Mouse (Mus musculus): Measurements from ENCODE around the gene Cd164l2. TPM values are rescaled to one million over a fixed set of nuclear protein-coding genes. Genes with fewer than 3 reads are reported as not detected.

Cd164l2 gene
- polyA plus RNA-seq, 2 experiments: 0.06 TPM; not detected in 1

DNA sequence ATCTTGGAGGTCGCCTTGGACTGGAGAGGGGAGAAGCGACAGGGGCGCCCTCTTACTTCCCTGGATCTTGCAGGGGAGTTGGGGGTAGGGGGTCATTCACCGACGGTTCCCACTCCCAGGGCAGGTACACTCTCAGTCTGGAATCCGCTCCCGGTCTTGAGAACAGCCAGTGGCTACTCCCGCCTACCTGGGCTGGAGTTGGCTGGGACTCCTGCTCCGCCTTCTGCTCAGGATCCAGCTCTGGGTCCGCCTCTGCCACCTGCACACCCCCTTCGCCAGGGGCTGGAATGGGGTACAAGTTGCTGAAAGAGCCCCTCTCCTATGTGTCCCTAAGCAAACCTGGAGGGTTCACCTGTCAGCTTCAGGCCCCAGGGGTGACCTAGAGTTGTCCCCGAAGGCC lies 45.3 kb downstream of the Cd164l2 start:
- H3K9ac ChIP-seq (replicated peaks): no peak overlapping the region
- H3K27me3 ChIP-seq (ENCODE audit: control insufficient read depth, insufficient read depth, low read length): peaks cover 9% of the 10 kb centered on the region
- no peak overlapping the region for H3K27ac ChIP-seq
- WGBS (ENCODE audit: insufficient replicate concordance): 42% methylated on average over 12 of the region's 12 CpGs
- H3K36me3 ChIP-seq (replicated peaks; ENCODE audit: control insufficient read depth, insufficient read depth, low read depth): no peaks in the 10 kb centered on the region
- no peak for TF ChIP-seq EP300 (IDR thresholded peaks at IDR 0.05; ENCODE audit: low read depth)
- no peak for TF ChIP-seq CTCF (IDR thresholded peaks at IDR 0.05; ENCODE audit: low read depth)
- H3K4me1 ChIP-seq (replicated peaks; ENCODE audit: control insufficient read depth in 2 of 2, insufficient read depth in 2 of 2, low read length in 1 of 2): no peaks in the 10 kb centered on the region
- H3K4me2 ChIP-seq (ENCODE audit: low read depth): no peak overlapping the region
- no peaks in the 10 kb centered on the region for H3K9me3 ChIP-seq (ENCODE audit: control insufficient read depth, low read length)
- DNase-seq (ENCODE audit: low read depth in 3 of 3, low spot score in 3 of 3) (no peak), ATAC-seq (ENCODE audit: insufficient read depth) (no peak)
- H3K4me3 ChIP-seq (ENCODE audit: insufficient read depth in 1 of 2, low read depth in 2 of 2, low read length in 2 of 2): no peak overlapping the region

DNA sequence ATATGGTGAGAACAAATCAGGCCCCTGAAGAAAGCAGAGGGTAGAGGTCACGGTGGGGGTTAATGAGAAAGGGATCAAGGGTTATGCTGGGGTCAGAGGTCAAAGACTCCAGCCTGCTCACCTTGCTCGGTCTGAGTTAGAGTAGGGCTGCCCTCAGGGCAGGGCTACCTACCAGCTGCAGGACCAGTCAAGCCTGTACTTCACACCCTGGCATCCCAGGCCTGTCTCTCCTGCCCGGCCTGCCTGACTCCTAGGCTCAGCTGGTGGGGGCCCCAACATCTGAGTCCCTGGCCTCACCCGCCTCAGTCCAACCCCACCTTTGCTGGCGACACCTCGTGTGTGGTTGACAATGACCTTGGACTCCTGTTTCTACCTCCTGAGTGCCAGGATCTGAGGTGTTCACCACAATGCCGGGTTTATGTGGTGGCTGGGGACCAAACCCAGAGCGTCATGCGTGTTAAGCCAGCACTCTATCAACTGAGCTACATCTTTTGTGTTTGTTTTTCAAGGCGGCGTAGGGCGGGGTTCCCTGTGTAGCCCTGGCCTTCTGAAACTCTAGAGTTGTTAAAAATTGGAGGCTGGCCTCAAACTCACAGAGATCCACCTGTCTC lies 46.0 kb downstream of the Cd164l2 start:
- H3K9me3 ChIP-seq (ENCODE audit: control insufficient read depth, low read length): no peaks in the 10 kb centered on the region
- 68% methylated on average over 12 of the region's 12 CpGs for WGBS (ENCODE audit: insufficient replicate concordance)
- no peak overlapping the region for H3K4me2 ChIP-seq (ENCODE audit: low read depth)
- DNase-seq (ENCODE audit: low read depth in 3 of 3, low spot score in 3 of 3): no peak
- H3K4me3 ChIP-seq (ENCODE audit: insufficient read depth in 1 of 2, low read depth in 2 of 2, low read length in 2 of 2): no peak overlapping the region
- TF ChIP-seq EP300 (IDR thresholded peaks at IDR 0.05; ENCODE audit: low read depth): no peak
- no peak for TF ChIP-seq CTCF (IDR thresholded peaks at IDR 0.05; ENCODE audit: low read depth)
- no peak overlapping the region for H3K9ac ChIP-seq (replicated peaks)
- H3K27ac ChIP-seq: no peak overlapping the region
- ATAC-seq (ENCODE audit: insufficient read depth): no peak
- peaks cover 9% of the 10 kb centered on the region for H3K27me3 ChIP-seq (ENCODE audit: control insufficient read depth, insufficient read depth, low read length)
- H3K36me3 ChIP-seq (replicated peaks; ENCODE audit: control insufficient read depth, insufficient read depth, low read depth): no peaks in the 10 kb centered on the region
- H3K4me1 ChIP-seq (replicated peaks; ENCODE audit: control insufficient read depth in 2 of 2, insufficient read depth in 2 of 2, low read length in 1 of 2): no peaks in the 10 kb centered on the region; a peak in 1 of 4 replicates

DNA sequence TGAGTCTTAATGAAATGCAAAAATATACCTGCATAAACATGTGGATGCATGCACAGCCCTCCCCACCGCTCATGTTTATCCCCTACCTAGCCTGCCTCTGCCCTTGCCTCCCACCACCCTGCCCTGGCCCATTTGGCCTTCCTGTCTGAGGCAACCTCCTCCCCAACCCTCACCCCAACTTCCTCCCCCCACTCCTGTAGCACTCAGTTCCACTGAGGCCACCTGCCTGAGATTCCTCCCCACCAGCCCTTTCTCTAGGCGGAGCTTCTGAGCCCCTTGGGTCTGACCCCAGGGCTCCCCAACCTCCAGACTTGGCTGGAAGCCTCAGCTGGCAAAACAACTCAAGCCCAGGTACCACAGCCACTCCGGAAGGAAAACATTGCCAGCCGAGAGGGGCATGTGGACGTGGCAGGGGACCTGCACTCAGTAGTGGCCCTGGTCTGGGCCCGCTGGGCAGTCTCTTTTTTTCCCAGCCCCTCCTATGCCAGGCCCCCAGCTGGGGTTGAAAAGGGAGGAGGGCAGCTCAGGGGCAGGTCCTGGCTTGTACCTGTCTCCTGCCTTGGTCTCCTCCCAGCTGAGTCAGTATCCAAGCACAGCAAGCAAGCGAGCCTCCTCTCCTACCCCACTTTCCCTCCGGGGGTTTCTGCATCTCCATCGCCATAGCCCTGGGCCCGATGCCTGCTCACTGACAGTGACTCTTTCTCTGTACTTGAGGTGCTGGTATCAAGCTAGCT lies 49.9 kb downstream of the Cd164l2 start:
- ATAC-seq (ENCODE audit: insufficient read depth) (no peak), DNase-seq (ENCODE audit: low read depth in 3 of 3, low spot score in 3 of 3) (no peak)
- H3K4me1 ChIP-seq (replicated peaks; ENCODE audit: control insufficient read depth in 2 of 2, insufficient read depth in 2 of 2, low read length in 1 of 2): no peaks in the 10 kb centered on the region; a peak in 1 of 4 replicates
- H3K9me3 ChIP-seq (ENCODE audit: control insufficient read depth, low read length): no peaks in the 10 kb centered on the region
- TF ChIP-seq EP300 (IDR thresholded peaks at IDR 0.05; ENCODE audit: low read depth): no peak
- TF ChIP-seq CTCF (IDR thresholded peaks at IDR 0.05; ENCODE audit: low read depth): no peak
- no peak overlapping the region for H3K27ac ChIP-seq
- WGBS (ENCODE audit: insufficient replicate concordance): 47% methylated on average over 10 of the region's 10 CpGs
- H3K9ac ChIP-seq (replicated peaks): no peak overlapping the region
- peaks cover 3% of the 10 kb centered on the region for H3K27me3 ChIP-seq (ENCODE audit: control insufficient read depth, insufficient read depth, low read length)
- peaks cover 9% of the 10 kb centered on the region for H3K36me3 ChIP-seq (replicated peaks; ENCODE audit: control insufficient read depth, insufficient read depth, low read depth)
- no peak overlapping the region for H3K4me2 ChIP-seq (ENCODE audit: low read depth)
- no peak overlapping the region for H3K4me3 ChIP-seq (ENCODE audit: insufficient read depth in 1 of 2, low read depth in 2 of 2, low read length in 2 of 2)

DNA sequence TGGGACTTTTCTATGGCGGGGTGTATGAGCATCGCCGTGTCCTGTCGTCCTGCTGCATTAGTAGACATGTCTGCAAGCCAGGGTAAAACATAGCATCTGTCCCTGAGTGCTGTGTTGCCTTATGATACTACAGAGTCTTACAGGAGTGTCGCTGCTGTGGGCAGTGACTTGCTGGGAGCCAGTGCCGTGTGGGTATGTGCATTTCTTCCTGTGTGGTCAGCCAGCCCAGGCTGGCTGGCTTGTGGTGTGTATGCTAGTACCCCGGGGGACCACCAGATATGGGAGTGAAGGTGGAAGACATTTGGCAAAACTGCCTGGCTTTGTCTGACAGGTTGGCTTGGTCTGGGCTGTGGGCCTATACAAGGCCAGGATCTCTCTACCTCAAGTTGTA lies 50.4 kb downstream of the Cd164l2 start:
- H3K4me3 ChIP-seq (ENCODE audit: insufficient read depth in 1 of 2, low read depth in 2 of 2, low read length in 2 of 2): no peak overlapping the region
- no peaks in the 10 kb centered on the region for H3K9me3 ChIP-seq (ENCODE audit: control insufficient read depth, low read length)
- TF ChIP-seq EP300 (IDR thresholded peaks at IDR 0.05; ENCODE audit: low read depth): no peak
- no peak for TF ChIP-seq CTCF (IDR thresholded peaks at IDR 0.05; ENCODE audit: low read depth)
- peaks cover 14% of the 10 kb centered on the region for H3K36me3 ChIP-seq (replicated peaks; ENCODE audit: control insufficient read depth, insufficient read depth, low read depth)
- WGBS (ENCODE audit: insufficient replicate concordance): 45% methylated on average over 7 of the region's 7 CpGs
- no peak overlapping the region for H3K9ac ChIP-seq (replicated peaks)
- DNase-seq (ENCODE audit: low read depth in 3 of 3, low spot score in 3 of 3) (no peak), ATAC-seq (ENCODE audit: insufficient read depth) (no peak)
- H3K27ac ChIP-seq: no peak overlapping the region
- H3K4me1 ChIP-seq (replicated peaks; ENCODE audit: control insufficient read depth in 2 of 2, insufficient read depth in 2 of 2, low read length in 1 of 2): no peaks in the 10 kb centered on the region; a peak in 1 of 4 replicates
- H3K4me2 ChIP-seq (ENCODE audit: low read depth): no peak overlapping the region
- no peaks in the 10 kb centered on the region; the same call in 1 of the 2 replicates for H3K27me3 ChIP-seq (ENCODE audit: control insufficient read depth, insufficient read depth, low read length)

DNA sequence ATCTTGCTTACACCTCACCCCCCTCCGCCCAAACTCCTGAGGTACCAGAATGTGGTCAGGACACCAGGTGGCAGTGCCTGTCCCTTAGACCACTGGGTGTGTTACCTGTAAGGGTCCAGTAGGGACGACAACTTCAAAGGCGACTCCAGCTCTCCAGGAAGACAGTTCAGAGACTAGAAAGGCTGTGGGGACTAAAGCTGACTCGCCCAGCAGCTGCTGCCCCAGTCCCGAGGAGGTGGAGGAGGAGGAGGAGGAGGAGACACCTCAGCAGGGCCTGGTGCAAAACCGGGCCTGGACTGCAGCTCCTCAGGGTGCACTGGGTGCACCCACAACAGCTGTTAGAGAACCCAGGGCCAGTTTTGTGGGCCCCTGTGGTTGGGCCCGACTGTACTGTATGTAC lies 51.0 kb downstream of the Cd164l2 start, which contains the start of gene Sytl1:
TSS of gene Sytl1 (minus strand) at position 232 of the 400 bp plus-strand sequence.
- ATAC-seq (ENCODE audit: insufficient read depth) (0 out of 2 replicates have a peak, but pooled peaks have one; percentile 27), DNase-seq (ENCODE audit: low read depth in 3 of 3, low spot score in 3 of 3) (no peak)
- 21% methylated on average over 7 of the region's 7 CpGs for WGBS (ENCODE audit: insufficient replicate concordance)
- Histone ChIP-seq H3K36me3 (replicated peaks; ENCODE audit: control insufficient read depth, insufficient read depth, low read depth) (peaks cover 19% of the 10 kb centered on the region), H3K9ac (replicated peaks) (no peak within 1 kb of the TSS), H3K27ac (no peak within 1 kb of the TSS), H3K4me3 (ENCODE audit: insufficient read depth in 1 of 2, low read depth in 2 of 2, low read length in 2 of 2) (no peak within 1 kb of the TSS), H3K4me1 (replicated peaks; ENCODE audit: control insufficient read depth in 2 of 2, insufficient read depth in 2 of 2, low read length in 1 of 2) (no peaks in the 10 kb centered on the region; a peak in 1 of 4 replicates), H3K4me2 (ENCODE audit: low read depth) (no peak within 1 kb of the TSS), H3K9me3 (ENCODE audit: control insufficient read depth, low read length) (no peaks in the 10 kb centered on the region), H3K27me3 (ENCODE audit: control insufficient read depth, insufficient read depth, low read length) (no peaks in the 10 kb centered on the region)
- TF ChIP-seq CTCF (IDR thresholded peaks at IDR 0.05; ENCODE audit: low read depth) (peak; percentile 32), EP300 (IDR thresholded peaks at IDR 0.05; ENCODE audit: low read depth) (no peak)

Measured in liver, embryonic 14.5 days (tissue).